Mouse (Mus musculus) intestine, postnatal 0 days (tissue): ENCODE measurements around the gene Ssr1. TPM values are rescaled to one million over a fixed set of nuclear protein-coding genes. Genes with fewer than 3 reads are reported as not detected.

Experiments used
- ATAC-seq: fragments of 200-750 bp; cut with Nextera tagmentation; 2 replicates; pipeline ENCODE4 v1.8.0; 2017; ENCODE audit warnings: mild to moderate bottlenecking, moderate TSS enrichment, moderate library complexity
- H3K27ac ChIP-seq: fragments of 300-500 bp; sonication (generic); 2 replicates; pipeline ENCODE4 v1.5.1; 2014; ENCODE audit warnings: mild to moderate bottlenecking, low read depth, low read length, moderate library complexity
- H3K27me3 ChIP-seq: fragments of 300-500 bp; sonication (generic); replicated peaks from 2 replicates; pipeline ENCODE4 v1.6.1; 2014; ENCODE audit warnings: low read length, mixed read lengths; ENCODE audit not compliant: control insufficient read depth, insufficient read depth
- H3K36me3 ChIP-seq: fragments of 300-500 bp; sonication (generic); 2 replicates; pipeline ENCODE4 v1.6.1; 2014; ENCODE audit warnings: mild to moderate bottlenecking, moderate library complexity; ENCODE audit not compliant: control insufficient read depth, insufficient read depth
- H3K4me1 ChIP-seq: fragments of 300-500 bp; sonication (generic); replicated peaks from 2 replicates; pipeline ENCODE4 v1.6.1; 2014; ENCODE audit warnings: antibody characterized with exemption, low read length, mixed read lengths; ENCODE audit not compliant: control insufficient read depth, insufficient read depth
- H3K4me2 ChIP-seq: fragments of 300-500 bp; sonication (generic); replicated peaks from 2 replicates; pipeline ENCODE4 v1.6.1; 2014; ENCODE audit warnings: low read depth, mild to moderate bottlenecking, moderate library complexity
- H3K4me3 ChIP-seq: fragments of 300-500 bp; sonication (generic); 2 replicates; pipeline ENCODE4 v1.5.1; 2014; ENCODE audit warnings: low read depth, low read length
- H3K9ac ChIP-seq: fragments of 300-500 bp; sonication (generic); 2 replicates; pipeline ENCODE4 v1.6.1; 2014; ENCODE audit warnings: mild to moderate bottlenecking, low read depth, low read length
- H3K9me3 ChIP-seq: fragments of 300-500 bp; sonication (generic); 2 replicates; pipeline ENCODE4 v1.6.1; 2016; ENCODE audit warnings: mixed run types; ENCODE audit not compliant: control insufficient read depth
- CTCF ChIP-seq: sonication (generic); IDR thresholded peaks from 2 replicates; pipeline ENCODE4 v1.5.1; 2016; ENCODE audit warnings: low read depth, mild to moderate bottlenecking, control low read depth, antibody characterized with exemption, moderate library complexity
- WGBS: fragments of 180-500 bp; shearing (Covaris S2); extraction: QIAGEN DNeasy Blood & Tissue Kit; methylation state at CpG from one replicate; pipeline ENCODE4 v1.1.7; 2014; 5-methylcytosine and 5-hydroxymethylcytosine counted together
- polyA plus RNA-seq: library from polyadenylated mRNA; unstranded; fragments of >200 nt; fragmentation: Nextera tagmentation; extraction: Ambion mirVana; gene quantifications from 2 replicates; pipeline ENCODE4 v1.2.1, GENCODE M21; 2015

Ssr1 gene
- polyA plus RNA-seq, 1 experiment from 2014 or later: 77.9 TPM

- H3K27me3 ChIP-seq: no peaks in the 10 kb centered on the region
- H3K36me3 ChIP-seq: peaks cover 87% of the 10 kb centered on the region
- no peak overlapping the region for H3K27ac ChIP-seq
- H3K4me3 ChIP-seq: no peak overlapping the region
- TF ChIP-seq CTCF: no peak
- WGBS: 78% methylated on average over 27 of the region's 27 CpGs
- no peak overlapping the region for H3K4me2 ChIP-seq
- no peak for ATAC-seq
- no peaks in the 10 kb centered on the region for H3K4me1 ChIP-seq
- no peak overlapping the region for H3K9ac ChIP-seq
- no peaks in the 10 kb centered on the region for H3K9me3 ChIP-seq
These were observed 62.7 kb downstream of the Ssr1 start for GRCm38 (mm10) chr13:37931210-37931922.

- no peak for ATAC-seq
- peaks cover 83% of the 10 kb centered on the region for H3K36me3 ChIP-seq
- no peak overlapping the region for H3K4me2 ChIP-seq
- no peak overlapping the region for H3K9ac ChIP-seq
- H3K4me3 ChIP-seq: no peak overlapping the region
- no peaks in the 10 kb centered on the region for H3K4me1 ChIP-seq
- no peak for TF ChIP-seq CTCF
- no peaks in the 10 kb centered on the region for H3K27me3 ChIP-seq
- WGBS: 93% methylated on average over 23 of the region's 23 CpGs
- H3K27ac ChIP-seq: no peak overlapping the region
- no peaks in the 10 kb centered on the region for H3K9me3 ChIP-seq
These were observed 63.4 kb downstream of the Ssr1 start for GRCm38 (mm10) chr13:37930621-37931020.

- no peaks in the 10 kb centered on the region for H3K9me3 ChIP-seq
- TF ChIP-seq CTCF: no peak
- H3K4me2 ChIP-seq: no peak overlapping the region
- H3K4me3 ChIP-seq: no peak overlapping the region
- peaks cover 80% of the 10 kb centered on the region for H3K36me3 ChIP-seq
- no peaks in the 10 kb centered on the region for H3K27me3 ChIP-seq
- 87% methylated on average over 13 of the region's 13 CpGs for WGBS
- 0 out of 2 replicates have a peak, but pooled peaks have one; percentile 16 for ATAC-seq
- no peak overlapping the region for H3K9ac ChIP-seq
- no peaks in the 10 kb centered on the region for H3K4me1 ChIP-seq
- no peak overlapping the region for H3K27ac ChIP-seq
These were observed 63.9 kb downstream of the Ssr1 start for GRCm38 (mm10) chr13:37930091-37930490.

- H3K27me3 ChIP-seq: no peaks in the 10 kb centered on the region
- H3K4me2 ChIP-seq: no peak overlapping the region
- H3K36me3 ChIP-seq: peaks cover 80% of the 10 kb centered on the region
- 94% methylated on average over 17 of the region's 17 CpGs for WGBS
- H3K27ac ChIP-seq: no peak overlapping the region
- TF ChIP-seq CTCF: no peak
- H3K9me3 ChIP-seq: no peaks in the 10 kb centered on the region
- H3K4me3 ChIP-seq: no peak overlapping the region
- H3K4me1 ChIP-seq: no peaks in the 10 kb centered on the region
- H3K9ac ChIP-seq: no peak overlapping the region
- ATAC-seq: no peak
These were observed 64.5 kb downstream of the Ssr1 start for GRCm38 (mm10) chr13:37929532-37929931.

- ATAC-seq: no peak
- TF ChIP-seq CTCF: no peak
- Histone ChIP-seq H3K27me3 (no peaks in the 10 kb centered on the region), H3K9ac (no peak overlapping the region), H3K4me3 (no peak overlapping the region), H3K27ac (no peak overlapping the region), H3K4me2 (no peak overlapping the region), H3K9me3 (no peaks in the 10 kb centered on the region), H3K4me1 (no peaks in the 10 kb centered on the region), H3K36me3 (peaks cover 77% of the 10 kb centered on the region)
- 95% methylated on average over 3 of the region's 3 CpGs for WGBS
These were observed 67.6 kb downstream of the Ssr1 start for GRCm38 (mm10) chr13:37926394-37926793.

- H3K27ac ChIP-seq: no peak overlapping the region
- ATAC-seq: no peak
- H3K36me3 ChIP-seq: peaks cover 77% of the 10 kb centered on the region
- TF ChIP-seq CTCF: no peak
- WGBS: 72% methylated on average over 4 of the region's 4 CpGs
- H3K27me3 ChIP-seq: no peaks in the 10 kb centered on the region
- no peak overlapping the region for H3K9ac ChIP-seq
- H3K4me1 ChIP-seq: no peaks in the 10 kb centered on the region
- H3K4me3 ChIP-seq: no peak overlapping the region
- no peaks in the 10 kb centered on the region for H3K9me3 ChIP-seq
- no peak overlapping the region for H3K4me2 ChIP-seq
These were observed 69.5 kb downstream of the Ssr1 start for GRCm38 (mm10) chr13:37924461-37924948.
